Mouse (Mus musculus) brain, embryonic 14.5 days (tissue): ENCODE results near the gene C2cd4d. TPM values are rescaled to one million over a fixed set of nuclear protein-coding genes. Genes with fewer than 3 reads are reported as not detected.

Source experiments
- DNase-seq: peaks from one replicate; pipeline ENCODE4 v3.0.0-alpha.2; 2011; ENCODE audit warnings: low read depth
- CTCF ChIP-seq: fragments of 200-500 bp; IDR thresholded peaks from 2 replicates; pipeline ENCODE4 v1.5.1; 2012; ENCODE audit warnings: inconsistent platforms, mild to moderate bottlenecking, moderate library complexity, borderline replicate concordance; ENCODE audit not compliant: insufficient read depth, insufficient read length; ENCODE audit errors: extremely low read depth
- POLR2A ChIP-seq: fragments of 200-500 bp; IDR thresholded peaks from 2 replicates; pipeline ENCODE4 v1.6.1; 2012; ENCODE audit warnings: mild to moderate bottlenecking, inconsistent platforms, borderline replicate concordance; ENCODE audit not compliant: poor library complexity, insufficient read depth, insufficient read length, severe bottlenecking; ENCODE audit errors: extremely low read depth
- polyA plus RNA-seq: library from polyadenylated mRNA; depleted of rRNA; stranded (reverse); fragments of >200 nt; gene quantifications from 2 replicates; pipeline ENCODE4 v1.2.3, GENCODE M21; 2012

The C2cd4d gene
- polyA plus RNA-seq, 1 experiment, result 1.0 TPM

- DNase-seq, result no peak
- no peak for TF ChIP-seq CTCF
- no peak for TF ChIP-seq POLR2A
These were observed 5.3 kb downstream of the C2cd4d start for GRCm38 (mm10) chr3:94367511-94367910.

- no peak for DNase-seq
These were observed 6.4 kb downstream of the C2cd4d start for GRCm38 (mm10) chr3:94368631-94369030.

GRCm38 (mm10) chr3:94369709-94370108, 7.5 kb downstream of the C2cd4d start:
- no peak for DNase-seq
- TF ChIP-seq POLR2A, result no peak
- TF ChIP-seq CTCF, result no peak

More at GRCm38 (mm10) chr3:94368631-94369030, 6.4 kb downstream of the C2cd4d start:
- no peak for TF ChIP-seq CTCF
- no peak for TF ChIP-seq POLR2A

GRCm38 (mm10) chr3:94371637-94372036, 9.4 kb downstream of the C2cd4d start:
- TF ChIP-seq POLR2A, result no peak
- no peak for TF ChIP-seq CTCF
- DNase-seq, result peak; percentile 88

GRCm38 (mm10) chr3:94372038-94372437, 9.8 kb downstream of the C2cd4d start:
- no peak for TF ChIP-seq POLR2A
- TF ChIP-seq CTCF, result no peak
- DNase-seq, result no peak

GRCm38 (mm10) chr3:94372641-94373040, 10.4 kb downstream of the C2cd4d start, which contains the start of gene Rorc:
TSS of gene Rorc (plus strand) at chr3:94372794.
- TF ChIP-seq CTCF (no peak), POLR2A (no peak)
- DNase-seq, result no peak

GRCm38 (mm10) chr3:94373090-94373489, 10.9 kb downstream of the C2cd4d start:
- peak; percentile 58 for DNase-seq
- TF ChIP-seq POLR2A (no peak), CTCF (no peak)

GRCm38 (mm10) chr3:94373597-94374011, 11.4 kb downstream of the C2cd4d start:
- no peak for TF ChIP-seq CTCF
- no peak for TF ChIP-seq POLR2A
- peak; percentile 65 for DNase-seq

- TF ChIP-seq CTCF, result no peak
- TF ChIP-seq POLR2A, result no peak
- no peak for DNase-seq
These were observed 12.4 kb downstream of the C2cd4d start for GRCm38 (mm10) chr3:94374636-94375035.

GRCm38 (mm10) chr3:94375146-94375545, 12.9 kb downstream of the C2cd4d start:
- no peak for DNase-seq
- TF ChIP-seq CTCF, result no peak
- TF ChIP-seq POLR2A, result no peak

GRCm38 (mm10) chr3:94375861-94376260, 13.6 kb downstream of the C2cd4d start:
- TF ChIP-seq CTCF (no peak), POLR2A (no peak)

GRCm38 (mm10) chr3:94377028-94377923, 15.0 kb downstream of the C2cd4d start:
- no peak for TF ChIP-seq CTCF
- no peak for TF ChIP-seq POLR2A

More at GRCm38 (mm10) chr3:94375861-94376260, 13.6 kb downstream of the C2cd4d start:
- no peak for DNase-seq

More at GRCm38 (mm10) chr3:94377028-94377923, 15.0 kb downstream of the C2cd4d start:
- DNase-seq, result no peak
